In genomic region chr16:16863978-16864377, GRCm38 (mm10) we compare ENCODE assay signal across 34 mouse cellular contexts. TPM values are rescaled to one million over a fixed set of nuclear protein-coding genes. Genes with fewer than 3 reads are reported as not detected.
DNase-seq lines count a peak whose midpoint lies in the region; ATAC-seq and TF ChIP-seq lines count a peak whose summit lies in the region.
"Had no signal": no experiment of that assay in that cellular context is flagged by ENCODE, and none has a peak within 500 bp of the region (broad histone marks: within the 10 kb centered on the region; RNA-seq: fewer than 3 reads in every experiment).

Gene Igll1, minus strand, starts transcription at chr16:16863985.

- no peaks in the 10 kb centered on the region for H3K27me3 ChIP-seq in forebrain, embryonic 11.5 days (ENCODE audit: control insufficient read depth, insufficient read depth, low read length)
- no peaks in the 10 kb centered on the region for H3K27me3 ChIP-seq in forebrain, embryonic 12.5 days
- H3K27me3 ChIP-seq in liver, embryonic 15.5 days, result no peaks in the 10 kb centered on the region
- H3K27me3 ChIP-seq in CH12.LX (replicated peaks), result peaks cover 25% of the 10 kb centered on the region
- no peaks in the 10 kb centered on the region for H3K27me3 ChIP-seq in midbrain, embryonic 13.5 days
- H3K27me3 ChIP-seq: hindbrain, embryonic 15.5 days; midbrain, embryonic 12.5 days had no signal

- TF ChIP-seq EP300 in CH12.LX (IDR thresholded peaks at IDR 0.05; ENCODE audit: low read length), result peak; percentile 12; the same call in 1 of the 2 replicates

- H3K9ac ChIP-seq in forebrain, embryonic 11.5 days (ENCODE audit: low read length), result no peak within 1 kb of the TSS
- H3K9ac ChIP-seq in forebrain, embryonic 12.5 days, result no peak within 1 kb of the TSS
- no peak within 1 kb of the TSS for H3K9ac ChIP-seq in liver, embryonic 15.5 days
- no peak within 1 kb of the TSS for H3K9ac ChIP-seq in CH12.LX (ENCODE audit: insufficient read depth, low read depth)
- no peak within 1 kb of the TSS for H3K9ac ChIP-seq in midbrain, embryonic 13.5 days (replicated peaks)
- H3K9ac ChIP-seq: hindbrain, embryonic 15.5 days; midbrain, embryonic 12.5 days had no signal

- dilution Hi-C loops in CH12.LX (cut with MboI; ENCODE audit: extremely low pct_ligation_motif_present, extremely low pct_unique_long_range_greater_than_20kb, low sequenced_read_pairs), result no loop called here

- no peak for ATAC-seq in forebrain, embryonic 11.5 days (replicated peaks; ENCODE audit: low FRiP score)
- no peak for ATAC-seq in forebrain, embryonic 12.5 days (ENCODE audit: low FRiP score)
- ATAC-seq in liver, embryonic 15.5 days (ENCODE audit: insufficient read depth), result no peak
- no peak for ATAC-seq in midbrain, embryonic 13.5 days
- ATAC-seq: activated CD4-positive, CD25-positive, alpha-beta regulatory T cell, adult 4 months; forebrain, embryonic 16.5 days; inflammation-experienced regulatory T-cells, adult 6 months; lung, postnatal 0 days had no signal

- H3K27ac ChIP-seq in forebrain, embryonic 11.5 days (ENCODE audit: low read depth, low read length), result no peak within 1 kb of the TSS
- H3K27ac ChIP-seq in forebrain, embryonic 12.5 days, result no peak within 1 kb of the TSS
- no peak within 1 kb of the TSS for H3K27ac ChIP-seq in liver, embryonic 15.5 days (replicated peaks)
- no peak within 1 kb of the TSS for H3K27ac ChIP-seq in CH12.LX (ENCODE audit: insufficient read depth, low read depth)
- no peak within 1 kb of the TSS for H3K27ac ChIP-seq in bone marrow, adult 2 months (ENCODE audit: control insufficient read depth, insufficient read depth, low read depth, low read length, poor library complexity)
- no peak within 1 kb of the TSS for H3K27ac ChIP-seq in midbrain, embryonic 13.5 days
- H3K27ac ChIP-seq: hindbrain, embryonic 10.5 days; hindbrain, embryonic 15.5 days; kidney, postnatal 0 days; midbrain, embryonic 12.5 days had no signal

- H3K79me2 ChIP-seq in CH12.LX (replicated peaks; ENCODE audit: control insufficient read depth, extremely low read depth, insufficient read depth, poor library complexity, severe bottlenecking), result no peaks in the 10 kb centered on the region

- no peaks in the 10 kb centered on the region for H3K36me3 ChIP-seq in forebrain, embryonic 11.5 days (ENCODE audit: control insufficient read depth, insufficient read depth, low read length)
- no peaks in the 10 kb centered on the region for H3K36me3 ChIP-seq in forebrain, embryonic 12.5 days (replicated peaks)
- no peaks in the 10 kb centered on the region for H3K36me3 ChIP-seq in liver, embryonic 15.5 days (replicated peaks)
- H3K36me3 ChIP-seq in CH12.LX (replicated peaks in 1 of 2; ENCODE audit: control insufficient read depth in 1 of 2, insufficient read depth in 1 of 2, low read length in 1 of 2), result no peaks in the 10 kb centered on the region
- no peaks in the 10 kb centered on the region for H3K36me3 ChIP-seq in midbrain, embryonic 13.5 days
- H3K36me3 ChIP-seq: hindbrain, embryonic 10.5 days; hindbrain, embryonic 15.5 days; midbrain, embryonic 12.5 days had no signal

- no peak for TF ChIP-seq POLR2A in CH12.LX (IDR thresholded peaks at IDR 0.05; ENCODE audit: low read depth, low read length)
- no peak for TF ChIP-seq POLR2A in bone marrow, adult 2 months (IDR thresholded peaks at IDR 0.05; ENCODE audit: borderline replicate concordance, control insufficient read depth, low read depth, low read length)

- no peak for TF ChIP-seq RAD21 in CH12.LX (IDR thresholded peaks at IDR 0.05; ENCODE audit: low read depth, low read length)

- no peaks in the 10 kb centered on the region for H3K9me3 ChIP-seq in forebrain, embryonic 11.5 days (ENCODE audit: control insufficient read depth, low read length)
- H3K9me3 ChIP-seq in forebrain, embryonic 12.5 days, result no peaks in the 10 kb centered on the region
- no peaks in the 10 kb centered on the region for H3K9me3 ChIP-seq in liver, embryonic 15.5 days (replicated peaks)
- no peaks in the 10 kb centered on the region for H3K9me3 ChIP-seq in CH12.LX (replicated peaks; ENCODE audit: low read length)
- no peaks in the 10 kb centered on the region for H3K9me3 ChIP-seq in midbrain, embryonic 13.5 days
- H3K9me3 ChIP-seq: hindbrain, embryonic 10.5 days; hindbrain, embryonic 15.5 days; megakaryocyte, embryonic 14.5 days; midbrain, embryonic 12.5 days had no signal

- H3K4me2 ChIP-seq in forebrain, embryonic 11.5 days (ENCODE audit: low read depth, low read length, severe bottlenecking), result no peak within 1 kb of the TSS
- no peak within 1 kb of the TSS for H3K4me2 ChIP-seq in forebrain, embryonic 12.5 days
- H3K4me2 ChIP-seq in liver, embryonic 15.5 days, result no peak within 1 kb of the TSS
- no peak within 1 kb of the TSS for H3K4me2 ChIP-seq in CH12.LX (ENCODE audit: insufficient read depth, low read depth, poor library complexity, severe bottlenecking)
- no peak within 1 kb of the TSS for H3K4me2 ChIP-seq in midbrain, embryonic 13.5 days (replicated peaks)
- H3K4me2 ChIP-seq: hindbrain, embryonic 15.5 days; midbrain, embryonic 12.5 days had no signal

- WGBS in forebrain, embryonic 11.5 days, result 71% methylated on average over 2 of the region's 2 CpGs
- 79% methylated on average over 2 of the region's 2 CpGs for WGBS in forebrain, embryonic 12.5 days
- 50% methylated on average over 2 of the region's 2 CpGs for WGBS in liver, embryonic 15.5 days (ENCODE audit: insufficient replicate concordance)
- WGBS in bone marrow, adult 2 months, result 47% methylated on average over 2 of the region's 2 CpGs
- WGBS in midbrain, embryonic 13.5 days, result 69% methylated on average over 2 of the region's 2 CpGs

- DNase-seq in forebrain, embryonic 11.5 days (ENCODE audit: low spot score), result peak; percentile 19
- DNase-seq in liver, result no peak
- DNase-seq in CH12.LX (ENCODE audit: extremely low read depth), result no peak
- DNase-seq in cerebellum, postnatal 4 days (ENCODE audit: low spot score in 2 of 2), result no peak
- DNase-seq: adrenal gland, adult 2 months; adrenal gland, postnatal 36 days; cerebellum, adult 2 months; cerebellum, postnatal 14 days; heart, postnatal 14 days; layer of hippocampus, postnatal 36 days; left cerebral cortex, postnatal 4 days; lung, postnatal 4 days; right cerebral cortex, adult 18-20 months; thymus, postnatal 36 days had no signal

- no peaks in the 10 kb centered on the region for H3K4me1 ChIP-seq in forebrain, embryonic 11.5 days (replicated peaks; ENCODE audit: control insufficient read depth, insufficient read depth, low read length)
- H3K4me1 ChIP-seq in forebrain, embryonic 12.5 days, result no peaks in the 10 kb centered on the region
- 0 out of 2 replicates have a peak, but pooled peaks cover 3% of the 10 kb centered on the region for H3K4me1 ChIP-seq in liver, embryonic 15.5 days (replicated peaks)
- peaks cover 0 to 33% of the 10 kb centered on the region in 2 experiments; a peak in 2 of 4 replicates for H3K4me1 ChIP-seq in CH12.LX (ENCODE audit: control insufficient read depth in 1 of 2, insufficient read depth in 2 of 2)
- peaks cover 3% of the 10 kb centered on the region for H3K4me1 ChIP-seq in bone marrow, adult 2 months (ENCODE audit: control insufficient read depth, insufficient read depth, low read length)
- H3K4me1 ChIP-seq in midbrain, embryonic 13.5 days (replicated peaks), result no peaks in the 10 kb centered on the region
- H3K4me1 ChIP-seq: hindbrain, embryonic 10.5 days; hindbrain, embryonic 15.5 days; midbrain, embryonic 12.5 days had no signal

- H3K4me3 ChIP-seq in forebrain, embryonic 11.5 days (ENCODE audit: low read depth, low read length), result no peak within 1 kb of the TSS
- no peak within 1 kb of the TSS for H3K4me3 ChIP-seq in forebrain, embryonic 12.5 days (replicated peaks)
- H3K4me3 ChIP-seq in liver, embryonic 15.5 days (replicated peaks), result no peak within 1 kb of the TSS
- no peak within 1 kb of the TSS for H3K4me3 ChIP-seq in CH12.LX (replicated peaks in 1 of 3; ENCODE audit: low read depth in 2 of 3, low read length in 2 of 3, poor library complexity in 1 of 3)
- H3K4me3 ChIP-seq in bone marrow, adult 2 months (replicated peaks; ENCODE audit: control insufficient read depth, low read depth, low read length), result peak within 1 kb of the TSS; percentile 3
- no peak within 1 kb of the TSS for H3K4me3 ChIP-seq in midbrain, embryonic 13.5 days (replicated peaks)
- H3K4me3 ChIP-seq: hindbrain, embryonic 10.5 days; hindbrain, embryonic 15.5 days; megakaryocyte, embryonic 14.5 days; midbrain, embryonic 12.5 days had no signal

- in situ Hi-C loops in CH12.LX (cut with MboI; ENCODE audit: low pct_ligation_motif_present, low pct_unique_long_range_greater_than_20kb, low sequenced_read_pairs), result loop anchor here (5.0 kb wide), 1 partner anchor 33 kb away; the partner anchor contains the start of gene Ppm1f

- no peak for TF ChIP-seq CTCF in CH12.LX (conservative IDR thresholded peaks at IDR 0.05 in 1 of 2, IDR thresholded peaks at IDR 0.05 in 1 of 2; ENCODE audit: low read depth in 2 of 2, low read length in 2 of 2)
- no peak for TF ChIP-seq CTCF in bone marrow, adult 2 months (IDR thresholded peaks at IDR 0.05; ENCODE audit: control insufficient read depth, insufficient read depth, low read length)

TF ChIP-seq in CH12.LX, 34 proteins besides CTCF, POLR2A, EP300 and RAD21:
- TF ChIP-seq NRF1 (IDR thresholded peaks at IDR 0.05; ENCODE audit: low read depth, low read length) (no peak), JUND (conservative IDR thresholded peaks at IDR 0.05; ENCODE audit: low read depth, low read length) (no peak), ZMIZ1 (IDR thresholded peaks at IDR 0.05; ENCODE audit: low read depth, low read length) (no peak), TCF12 (IDR thresholded peaks at IDR 0.05; ENCODE audit: low read depth, low read length) (no peak)

RNA-seq across cellular contexts. Expression of gene Igll1, which starts in this region (rescaled TPM):
- polyA plus RNA-seq in forebrain, embryonic 11.5 days (2014; fragmentation: Nextera tagmentation; extraction: Ambion mirVana), result not detected in 2 replicates
- 0.23 TPM in 1 of 2 replicates, not detected in the other for polyA plus RNA-seq in forebrain, embryonic 12.5 days (2016; fragmentation: Nextera tagmentation; extraction: Ambion mirVana)
- 10.3 and 13.9 TPM in 2 replicates for polyA plus RNA-seq in liver, embryonic 15.5 days (2015; fragmentation: Nextera tagmentation; extraction: Ambion mirVana)
- total RNA-seq in CH12.LX (2012; rRNA removed) (not detected in 2 replicates), CH12.LX (2014; rRNA removed) (not detected in 2 replicates)
- not detected in 2 replicates for polyA plus RNA-seq in CH12.LX (2012; ENCODE audit: insufficient read length, low read depth)
- 6.4 and 9.2 TPM in 2 replicates for polyA plus RNA-seq in bone marrow, adult 2 months (2011; ENCODE audit: insufficient read depth, insufficient read length, low replicate concordance, missing spikeins)
- 0.21 and 0.24 TPM in 2 replicates for polyA plus RNA-seq in midbrain, embryonic 13.5 days (2015; fragmentation: Nextera tagmentation; extraction: Ambion mirVana)
- total RNA-seq: adrenal gland, adult 2 months; adrenal gland, postnatal 36 days; gastrocnemius, adult 8-10 months; gastrocnemius, postnatal 4 days; heart, postnatal 14 days; layer of hippocampus, postnatal 36 days; left cerebral cortex, postnatal 4 days had no signal
- polyA plus RNA-seq: adrenal gland, adult 2 months; cerebellum, adult 2 months; embryonic facial prominence, embryonic 11.5 days; heart, embryonic 14.5 days; hindbrain, embryonic 15.5 days; inflammation-experienced regulatory T-cells, adult 6 months; large intestine, adult 2 months; midbrain, embryonic 12.5 days; neural tube, embryonic 11.5 days; testis, adult 2 months had no signal

Comparison
In these comparisons a context has a peak if more than half of its experiments do, and no peak if none do; other contexts are left out.
1. Peak in DNase-seq in forebrain, embryonic 11.5 days; RNA of the gene not detected or under 1 TPM.